Mouse (Mus musculus) monocyte, adult 5-6 weeks (primary cell): ENCODE measurements around the gene Ccdc162. TPM values are rescaled to one million over a fixed set of nuclear protein-coding genes. Genes with fewer than 3 reads are reported as not detected.
A peak's percentile ranks its signal among the peaks of the same experiment; 100 is the strongest.

Experiments
- ATAC-seq: fragments of 153-309, 156-312 bp; replicated peaks from 2 replicates; pipeline ENCODE4 v1.8.0; 2017; ENCODE audit warnings: mild to moderate bottlenecking; ENCODE audit not compliant: low TSS enrichment, insufficient number of reproducible peaks, severe bottlenecking, poor library complexity, low FRiP score
- total RNA-seq: library from RNA; stranded (forward); fragments of 200-1000, 200-491, 200-594 nt; gene quantifications from 3 replicates; pipeline ENCODE4 v1.2.3, GENCODE M21; 2017

Ccdc162 gene
- total RNA-seq, 1 experiment from 2014 or later = not detected

GRCm38 (mm10) chr10:41652988-41653387 is 63.4 kb downstream of the Ccdc162 start:
- no peak for ATAC-seq

- no peak for ATAC-seq
Measured at GRCm38 (mm10) chr10:41652094-41652775, 64.2 kb downstream of the Ccdc162 start.

GRCm38 (mm10) chr10:41651532-41651931 is 64.9 kb downstream of the Ccdc162 start:
- ATAC-seq = no peak

GRCm38 (mm10) chr10:41649186-41649585 is 67.2 kb downstream of the Ccdc162 start:
- no peak for ATAC-seq

GRCm38 (mm10) chr10:41638776-41639175 is 77.7 kb downstream of the Ccdc162 start:
- ATAC-seq = no peak

GRCm38 (mm10) chr10:41635276-41636033 is 81.0 kb downstream of the Ccdc162 start:
- no peak for ATAC-seq

- no peak for ATAC-seq
Measured at GRCm38 (mm10) chr10:41633801-41634200, 82.6 kb downstream of the Ccdc162 start.

- no peak for ATAC-seq
Measured at GRCm38 (mm10) chr10:41632062-41632461, 84.4 kb downstream of the Ccdc162 start.

- ATAC-seq = no peak
Measured at GRCm38 (mm10) chr10:41626996-41627395, 89.4 kb downstream of the Ccdc162 start.

- ATAC-seq = no peak
Measured at GRCm38 (mm10) chr10:41619988-41620387, 96.4 kb downstream of the Ccdc162 start.

GRCm38 (mm10) chr10:41615487-41615886 is 100.9 kb downstream of the Ccdc162 start:
- ATAC-seq = no peak

GRCm38 (mm10) chr10:41611941-41612340 is 104.5 kb downstream of the Ccdc162 start:
- no peak for ATAC-seq

GRCm38 (mm10) chr10:41609475-41609874 is 107.0 kb downstream of the Ccdc162 start:
- ATAC-seq = no peak

GRCm38 (mm10) chr10:41608485-41608884 is 107.9 kb downstream of the Ccdc162 start:
- ATAC-seq = no peak

GRCm38 (mm10) chr10:41602667-41603066 is 113.8 kb downstream of the Ccdc162 start:
- no peak for ATAC-seq

GRCm38 (mm10) chr10:41601898-41602545 is 114.4 kb downstream of the Ccdc162 start:
- ATAC-seq = no peak

GRCm38 (mm10) chr10:41601302-41601701 is 115.1 kb downstream of the Ccdc162 start:
- ATAC-seq = no peak

GRCm38 (mm10) chr10:41599051-41599450 is 117.4 kb downstream of the Ccdc162 start:
- no peak for ATAC-seq

- no peak for ATAC-seq
Measured at GRCm38 (mm10) chr10:41598221-41598620, 118.2 kb downstream of the Ccdc162 start.

- peak; percentile 98 for ATAC-seq
Measured at GRCm38 (mm10) chr10:41595550-41595949, 120.9 kb downstream of the Ccdc162 start.
